Mouse (Mus musculus): ENCODE measurements at regions not wholly inside any gene's neighbourhood (a gene's known extent, or its start where the extent isn't known, plus 50 kb on each side); places are given as distances from the start of the nearest gene placed in this dataset.

GRCm38 (mm10) chr17:4198001-4198400, 501.9 kb upstream of the Nox3 start:
- DNase-seq (ENCODE audit: low spot score) = no peak

- DNase-seq (ENCODE audit: low spot score) = peak; percentile 74
These were observed 503.7 kb upstream of the Nox3 start for GRCm38 (mm10) chr17:4199698-4200153.

GRCm38 (mm10) chr17:4201300-4201699, 505.2 kb upstream of the Nox3 start:
- no peak for DNase-seq (ENCODE audit: low spot score)

- no peak for DNase-seq (ENCODE audit: low spot score)
These were observed 512.3 kb upstream of the Nox3 start for GRCm38 (mm10) chr17:4208142-4208925.

GRCm38 (mm10) chr17:4209650-4210049, 513.6 kb upstream of the Nox3 start:
- DNase-seq (ENCODE audit: low spot score) = no peak

GRCm38 (mm10) chr17:4212586-4212985, 516.5 kb upstream of the Nox3 start:
- no peak for DNase-seq (ENCODE audit: low spot score)

- no peak for DNase-seq (ENCODE audit: low spot score)
These were observed 518.9 kb upstream of the Nox3 start for GRCm38 (mm10) chr17:4214970-4215369.

- no peak for DNase-seq (ENCODE audit: low spot score)
These were observed 520.1 kb upstream of the Nox3 start for GRCm38 (mm10) chr17:4216203-4216602.

GRCm38 (mm10) chr17:4216750-4217149, 520.7 kb upstream of the Nox3 start:
- no peak for DNase-seq (ENCODE audit: low spot score)

GRCm38 (mm10) chr17:4220661-4221360, 524.8 kb upstream of the Nox3 start:
- DNase-seq (ENCODE audit: low spot score) = peak; percentile 43

- DNase-seq (ENCODE audit: low spot score) = no peak
These were observed 531.8 kb upstream of the Nox3 start for GRCm38 (mm10) chr17:4227889-4228288.

GRCm38 (mm10) chr17:4229969-4230368, 533.9 kb upstream of the Nox3 start:
- DNase-seq (ENCODE audit: low spot score) = no peak

GRCm38 (mm10) chr17:4250476-4250875, 554.4 kb upstream of the Nox3 start:
- no peak for DNase-seq (ENCODE audit: low spot score)

- DNase-seq (ENCODE audit: low spot score) = no peak
These were observed 569.4 kb upstream of the Nox3 start for GRCm38 (mm10) chr17:4265471-4265870.

GRCm38 (mm10) chr17:4265946-4266345, 569.9 kb upstream of the Nox3 start:
- no peak for DNase-seq (ENCODE audit: low spot score)

GRCm38 (mm10) chr17:4266487-4266886, 570.4 kb upstream of the Nox3 start:
- DNase-seq (ENCODE audit: low spot score) = no peak

- DNase-seq (ENCODE audit: low spot score) = no peak
These were observed 572.3 kb upstream of the Nox3 start for GRCm38 (mm10) chr17:4268380-4268779.

- no peak for DNase-seq (ENCODE audit: low spot score)
These were observed 576.4 kb upstream of the Nox3 start for GRCm38 (mm10) chr17:4272456-4272855.

GRCm38 (mm10) chr17:4276722-4277121, 580.7 kb upstream of the Nox3 start:
- no peak for DNase-seq (ENCODE audit: low spot score)

GRCm38 (mm10) chr17:4278239-4278827, 582.3 kb upstream of the Nox3 start:
- peak; percentile 18 for DNase-seq (ENCODE audit: low spot score)

GRCm38 (mm10) chr17:4281451-4281850, 585.4 kb upstream of the Nox3 start:
- no peak for DNase-seq (ENCODE audit: low spot score)

- DNase-seq (ENCODE audit: low spot score) = no peak
These were observed 595.4 kb upstream of the Nox3 start for GRCm38 (mm10) chr17:4291418-4291817.
